Mouse (Mus musculus) erythroid progenitor cell, adult 5-6 weeks (primary cell): Measurements from ENCODE around the gene Ccdc38. TPM values are rescaled to one million over a fixed set of nuclear protein-coding genes. Genes with fewer than 3 reads are reported as not detected.

Experiments
- ATAC-seq: replicated peaks from 2 replicates; pipeline ENCODE4 v1.8.0; 2016; ENCODE audit warnings: moderate number of reproducible peaks, mild to moderate bottlenecking, moderate TSS enrichment, inconsistent platforms; ENCODE audit not compliant: poor library complexity, low FRiP score, severe bottlenecking
- total RNA-seq, 2 experiments: library from RNA; stranded (forward) in 1 of 2; stranded (reverse) in 1 of 2; fragments of 150-400 nt in 1 of 2; fragments of 186-747, 209-891 nt in 1 of 2; gene quantifications; 2 replicates each; pipeline versions ENCODE4 v1.2.3 to v1.2.4; 2015 to 2017; ENCODE audit warnings: low replicate concordance in 2 of 2

Gene Ccdc38
- total RNA-seq, 2 experiments from 2014 or later: not detected

DNA sequence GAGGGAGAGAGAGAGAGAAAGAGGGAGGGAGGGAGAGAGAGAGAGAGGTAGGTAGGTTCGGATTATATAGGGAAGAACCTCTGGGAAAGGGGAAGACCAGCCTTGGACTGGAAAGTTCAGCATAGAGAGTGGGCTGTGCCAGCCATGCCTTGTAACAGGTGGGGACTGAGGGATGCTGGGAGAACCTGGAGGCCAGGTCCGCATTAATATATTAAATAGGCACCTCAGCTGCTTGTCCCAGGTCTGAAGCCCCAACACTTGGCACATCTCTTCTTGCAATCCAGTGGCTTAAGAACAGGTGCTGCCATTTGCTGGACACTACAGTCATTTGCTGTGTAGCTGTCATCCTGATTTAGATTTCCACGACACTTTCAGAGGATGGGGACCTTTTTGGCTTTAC, 56.2 kb downstream of the Ccdc38 start:
- ATAC-seq: no peak

GRCm38 (mm10) chr10:93602309-93602708, 61.9 kb downstream of the Ccdc38 start:
- no peak for ATAC-seq

DNA sequence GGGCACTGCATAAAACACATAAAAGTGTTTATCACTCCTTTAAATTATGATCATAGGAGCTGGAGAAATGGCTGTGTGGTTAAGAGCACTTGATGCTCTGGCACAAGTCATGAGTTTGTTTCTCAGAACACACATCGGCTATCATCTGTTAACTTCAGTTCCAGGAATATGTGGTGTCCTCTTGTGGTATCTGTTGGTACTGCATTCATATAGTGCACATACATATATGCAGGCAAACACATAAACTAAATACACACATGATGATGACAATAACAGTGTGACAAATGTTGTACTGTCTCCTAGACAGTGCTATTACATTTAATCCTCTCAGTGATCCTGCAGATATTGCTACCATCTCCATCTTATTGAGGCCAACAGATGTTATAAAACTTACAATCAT, 62.8 kb downstream of the Ccdc38 start:
- no peak for ATAC-seq

DNA sequence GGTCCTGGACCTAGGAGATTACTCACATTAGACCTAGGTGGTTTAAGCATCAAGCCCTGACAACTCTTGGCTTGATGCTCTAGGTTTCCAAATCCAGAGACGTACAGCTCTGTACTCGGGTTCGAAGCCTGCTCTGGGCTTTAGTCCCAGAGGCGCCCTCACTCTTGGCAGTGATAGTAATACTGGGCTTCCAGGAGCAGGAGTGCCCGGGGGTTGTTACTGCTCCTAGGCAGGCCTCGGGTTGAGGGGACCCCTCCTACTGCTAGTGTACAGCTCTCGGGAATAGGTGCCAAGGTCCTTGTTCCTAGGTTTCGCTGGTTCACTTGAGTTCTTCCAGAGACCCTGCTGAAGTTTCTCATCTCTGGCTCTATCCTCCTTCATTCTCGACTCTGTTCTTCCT, 65.9 kb downstream of the Ccdc38 start:
- no peak for ATAC-seq

- no peak for ATAC-seq
Observed at GRCm38 (mm10) chr10:93608051-93608450, 67.6 kb downstream of the Ccdc38 start.

DNA sequence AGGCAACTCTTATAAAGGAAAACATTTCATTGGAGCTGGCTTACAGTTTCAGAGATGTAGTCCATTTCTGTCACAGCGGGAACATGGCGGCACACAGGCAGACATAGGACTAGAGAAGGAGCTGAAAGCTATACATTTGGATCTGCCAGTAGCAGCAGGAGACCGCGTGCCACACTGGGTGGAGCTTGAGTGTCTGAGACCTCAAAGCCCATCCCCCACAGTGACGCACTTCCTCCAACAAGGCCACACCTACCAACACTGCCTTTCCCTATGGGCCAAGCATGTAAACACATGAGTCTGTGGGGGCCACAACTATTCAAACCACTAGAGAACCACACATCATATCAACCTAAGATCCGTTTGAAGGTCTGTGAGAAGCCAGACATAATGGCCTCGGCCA, 68.8 kb downstream of the Ccdc38 start:
- no peak for ATAC-seq

- ATAC-seq: no peak
Observed at GRCm38 (mm10) chr10:93610896-93611295, 70.5 kb downstream of the Ccdc38 start.

DNA sequence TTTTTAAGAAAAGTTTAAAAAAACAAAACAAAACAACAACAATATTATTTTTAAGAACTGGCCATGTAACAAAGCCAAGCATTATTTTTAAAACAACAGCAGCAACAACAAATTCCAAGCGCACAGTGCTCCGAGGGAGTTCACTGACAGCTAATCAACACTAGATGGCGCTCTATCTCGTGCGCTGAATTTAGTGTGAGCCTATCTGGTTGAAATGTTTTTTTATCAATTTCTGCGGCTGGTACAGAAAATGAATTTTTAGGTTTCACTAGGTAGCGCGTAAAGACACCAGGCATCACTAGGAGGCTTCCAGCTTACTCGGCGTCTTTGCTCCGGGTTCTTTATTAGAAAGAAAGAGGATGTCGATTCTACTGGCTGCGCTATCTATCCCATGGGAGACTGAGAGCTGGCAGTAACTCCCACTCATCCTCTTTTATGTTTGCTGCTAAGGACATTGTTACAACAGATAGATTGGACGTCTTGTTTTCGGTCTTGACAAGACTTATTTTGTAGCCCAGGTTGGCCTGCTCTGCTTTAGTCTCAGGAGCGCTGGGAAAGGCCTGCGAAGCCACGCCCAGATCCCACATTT, 71.1 kb downstream of the Ccdc38 start:
- ATAC-seq: peak; percentile 85

- ATAC-seq: no peak
Observed at GRCm38 (mm10) chr10:93614850-93615249, 74.4 kb downstream of the Ccdc38 start.

DNA sequence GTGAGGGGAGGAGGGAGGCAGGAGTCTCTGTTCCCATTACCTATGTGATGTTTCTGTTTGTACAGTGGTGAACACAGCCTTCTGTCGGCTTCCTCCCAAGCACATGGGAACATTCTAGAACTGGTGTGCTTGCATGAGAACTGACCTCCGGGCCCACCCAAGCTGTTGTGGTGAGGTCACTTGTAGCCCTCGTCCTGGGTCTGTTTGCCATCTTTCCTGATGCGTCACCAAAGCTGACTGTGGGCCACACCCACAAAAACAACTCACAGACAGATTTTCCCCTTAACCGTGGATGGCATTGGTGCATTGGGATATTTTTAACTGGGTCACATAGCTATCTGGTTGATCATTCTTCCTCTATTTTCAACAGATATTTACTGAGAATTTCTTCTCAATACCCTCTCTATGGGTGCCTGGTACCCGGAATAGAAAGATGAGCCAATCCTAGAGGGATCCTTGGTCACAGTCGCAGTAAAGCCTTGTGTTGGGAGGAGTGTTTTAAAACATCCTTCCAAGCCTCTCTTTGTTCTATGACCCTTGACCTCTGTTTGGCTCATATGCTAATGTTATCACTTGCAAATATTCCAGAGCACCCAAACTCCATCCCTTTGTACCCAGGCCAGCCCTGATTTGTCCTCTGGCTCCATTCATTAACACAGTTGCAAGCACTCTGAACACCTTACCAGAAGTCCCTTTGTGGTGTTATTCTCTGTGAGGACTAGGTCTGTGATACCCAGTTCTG, 80.2 kb downstream of the Ccdc38 start:
- ATAC-seq: no peak

DNA sequence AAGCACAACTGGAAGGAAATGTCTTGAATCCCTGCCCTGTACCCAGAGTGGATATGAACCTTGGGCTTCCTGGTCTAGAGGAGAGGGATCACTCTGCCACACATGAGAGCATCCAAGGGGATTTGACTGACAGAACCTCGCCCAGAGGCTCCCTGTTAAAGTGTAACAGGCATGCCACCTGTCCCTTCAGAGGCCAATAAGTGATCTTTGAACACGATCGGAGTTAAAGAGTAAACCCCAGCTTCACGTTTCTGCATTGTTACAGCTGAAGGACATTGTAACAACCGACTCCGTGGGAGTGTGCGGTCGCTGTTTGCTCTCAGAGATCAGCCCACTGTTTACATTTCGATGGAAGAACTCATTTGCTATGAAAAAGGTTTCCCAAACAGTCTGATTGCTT, 83.3 kb downstream of the Ccdc38 start:
- ATAC-seq: no peak

- ATAC-seq: no peak
Observed at GRCm38 (mm10) chr10:93624151-93624550, 83.7 kb downstream of the Ccdc38 start.

DNA sequence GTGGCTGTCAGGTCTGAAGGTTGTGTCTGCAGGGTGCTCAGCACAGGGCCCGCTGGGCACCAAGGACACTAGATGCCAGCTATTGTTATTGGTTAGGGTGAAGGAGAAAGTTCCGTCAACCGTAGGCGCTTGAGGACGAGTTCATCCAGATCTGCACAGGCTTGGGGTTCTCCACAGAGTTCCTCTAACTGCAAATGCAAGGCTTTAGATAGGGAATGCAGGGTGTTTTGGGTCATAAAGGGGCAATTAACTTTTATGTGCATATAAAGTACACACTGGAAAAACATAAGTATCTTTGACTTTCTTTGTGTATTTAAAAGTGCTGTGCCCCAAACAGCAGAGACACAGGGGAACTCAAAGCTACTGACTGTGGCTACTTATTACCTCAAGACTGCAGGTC, 89.9 kb downstream of the Ccdc38 start:
- no peak for ATAC-seq

GRCm38 (mm10) chr10:93632086-93632485, 91.7 kb downstream of the Ccdc38 start:
- 0 out of 2 replicates have a peak, but pooled peaks have one; percentile 63 for ATAC-seq

DNA sequence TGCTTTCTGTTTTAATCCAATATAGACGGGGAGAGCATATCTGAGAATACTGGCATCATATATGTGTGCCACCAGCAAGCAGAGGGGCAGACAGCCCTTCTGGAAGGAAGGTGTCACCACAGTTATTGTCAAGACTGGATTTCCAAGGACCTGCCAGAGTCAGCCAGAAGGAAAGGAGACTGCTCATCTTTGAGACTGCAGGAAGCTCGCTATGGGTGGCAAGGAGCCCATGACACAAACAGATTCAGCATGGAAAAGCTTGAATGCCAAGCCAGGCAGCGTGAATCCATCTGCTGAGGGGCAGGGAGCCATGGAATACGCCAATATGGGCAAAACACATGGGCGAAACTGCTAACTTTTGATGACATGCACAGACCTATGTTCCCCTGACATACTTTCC, 93.1 kb downstream of the Ccdc38 start:
- ATAC-seq: no peak

Other genes starting within 250 kb of the Ccdc38 start
- 3.2 and 5.0 TPM in 2 replicates for gene Elk3, start 229.5 kb upstream of the Ccdc38 start, total RNA-seq (2015; ENCODE audit: low replicate concordance)
- gene Elk3, start 229.5 kb upstream of the Ccdc38 start, total RNA-seq (2017; ENCODE audit: low replicate concordance): 3.5 and 3.9 TPM in 2 replicates
- gene Lta4h, start 87.2 kb upstream of the Ccdc38 start, total RNA-seq (2015; ENCODE audit: low replicate concordance): 142 and 159 TPM in 2 replicates
- 74.7 and 82.2 TPM in 2 replicates for gene Lta4h, start 87.2 kb upstream of the Ccdc38 start, total RNA-seq (2017; ENCODE audit: low replicate concordance)
- gene Hal, start 51.9 kb upstream of the Ccdc38 start, total RNA-seq (2015; ENCODE audit: low replicate concordance): 2.2 TPM in 1 of 2 replicates, not detected in the other
- gene Hal, start 51.9 kb upstream of the Ccdc38 start, total RNA-seq (2017; ENCODE audit: low replicate concordance): 1.4 TPM in 1 of 2 replicates, not detected in the other
- gene Amdhd1, start 599 bp upstream of the Ccdc38 start, total RNA-seq (2015; ENCODE audit: low replicate concordance): 0.42 TPM in 1 of 2 replicates, not detected in the other
- not detected in 2 replicates for gene Amdhd1, start 599 bp upstream of the Ccdc38 start, total RNA-seq (2017; ENCODE audit: low replicate concordance)
- gene Snrpf, start 49.1 kb downstream of the Ccdc38 start, total RNA-seq (2015; ENCODE audit: low replicate concordance): 62.5 and 62.7 TPM in 2 replicates
- gene Snrpf, start 49.1 kb downstream of the Ccdc38 start, total RNA-seq (2017; ENCODE audit: low replicate concordance): 59.3 and 83.2 TPM in 2 replicates
- 16.6 and 18.0 TPM in 2 replicates for gene Ntn4, start 100.0 kb downstream of the Ccdc38 start, total RNA-seq (2015; ENCODE audit: low replicate concordance)
- gene Ntn4, start 100.0 kb downstream of the Ccdc38 start, total RNA-seq (2017; ENCODE audit: low replicate concordance): 10.0 and 18.5 TPM in 2 replicates